Mouse (Mus musculus): Measurements from ENCODE around the gene Grhpr.
"Not testable (repeated sequence)": the region's sequence is repeated elsewhere in the genome, so short reads cannot be mapped to it uniquely, and the experiment has no call there.

The Grhpr gene

DNA sequence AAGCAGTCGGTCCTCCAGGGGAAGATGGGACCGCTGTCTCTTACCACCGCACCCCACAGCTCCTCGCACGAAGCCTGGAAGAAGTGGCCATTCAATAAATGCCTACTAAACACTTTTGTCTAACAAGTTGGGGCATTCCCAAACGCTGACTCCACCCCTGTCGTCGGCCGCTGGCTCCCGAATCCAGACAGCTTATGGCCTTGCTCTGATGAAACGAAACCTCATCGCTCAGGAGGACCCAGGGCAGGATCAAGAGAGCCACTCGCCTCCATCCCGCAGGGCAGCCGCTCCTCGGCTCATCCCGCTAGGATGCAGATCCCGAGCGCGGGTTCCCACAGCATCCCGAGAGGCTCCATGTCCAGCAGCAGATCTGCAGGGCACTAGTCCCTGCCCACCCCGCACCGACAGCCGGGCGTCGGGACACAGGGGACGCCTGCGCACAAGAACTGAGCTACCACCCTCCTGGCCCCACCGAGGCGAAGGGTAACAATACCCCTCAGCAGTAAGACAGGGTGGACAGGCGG is 30.4 kb downstream of the Grhpr start:
- in situ Hi-C loops (cut with MboI; ENCODE audit: unreplicated experiment in 2 of 2) = loop anchor here (5.0 to 25.0 kb wide), 4 partner anchors 39 to 1126 kb away; partner anchors contain the start of genes Ncbp1 (in 2 of the 2) and Tstd2 (in 2 of the 2)

DNA sequence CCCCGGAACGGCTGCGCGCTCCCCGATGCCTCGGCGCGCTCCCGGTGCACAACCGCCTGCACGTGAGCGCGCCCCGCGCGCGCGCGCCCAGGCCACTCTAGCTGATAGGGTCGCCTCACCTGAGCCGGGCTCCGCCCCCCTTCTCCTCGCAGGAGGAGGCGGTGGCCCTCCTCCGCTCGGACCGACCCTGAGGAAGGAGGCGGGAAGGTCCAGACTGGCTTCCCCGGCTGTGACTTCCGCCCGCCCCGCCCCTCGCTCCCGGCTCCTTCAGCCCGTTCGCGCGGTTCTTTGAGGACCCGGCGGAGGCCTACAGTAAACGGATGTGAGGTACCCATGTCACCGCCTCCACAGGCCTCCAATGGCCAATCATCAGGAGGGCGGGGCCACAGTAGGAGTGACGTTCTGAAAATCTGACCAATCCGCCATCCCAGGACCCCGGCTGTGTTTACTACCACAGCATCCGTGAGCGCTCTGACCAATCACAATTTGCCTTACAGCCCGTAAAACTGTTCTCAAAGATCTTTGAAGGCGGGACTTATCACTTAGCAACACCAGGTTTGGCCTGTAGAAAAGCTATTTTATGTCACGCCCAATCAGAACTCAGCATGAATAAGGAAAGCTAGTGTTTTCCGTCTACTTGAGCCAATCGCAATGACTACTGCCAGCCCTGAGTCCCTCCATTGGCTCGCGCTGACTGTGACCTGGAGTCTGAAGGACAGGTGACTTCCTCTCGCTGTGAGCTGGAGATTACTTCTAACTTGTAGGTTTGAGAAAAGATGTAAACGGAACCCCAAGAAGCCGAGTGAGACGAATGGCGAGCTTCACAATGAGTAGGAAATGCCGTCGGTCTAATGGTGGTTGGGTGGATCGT is 31.1 kb downstream of the Grhpr start, which contains the start of gene Zbtb5:
Zbtb5 (minus strand) TSS at position 308 of the 871 bp plus-strand sequence.
- in situ Hi-C loops (cut with MboI; ENCODE audit: unreplicated experiment in 2 of 2) = loop anchor here (5.0 to 25.0 kb wide), 4 partner anchors 40 to 1125 kb away; partner anchors contain the start of genes Ncbp1 (in 2 of the 2) and Tstd2 (in 2 of the 2)

DNA sequence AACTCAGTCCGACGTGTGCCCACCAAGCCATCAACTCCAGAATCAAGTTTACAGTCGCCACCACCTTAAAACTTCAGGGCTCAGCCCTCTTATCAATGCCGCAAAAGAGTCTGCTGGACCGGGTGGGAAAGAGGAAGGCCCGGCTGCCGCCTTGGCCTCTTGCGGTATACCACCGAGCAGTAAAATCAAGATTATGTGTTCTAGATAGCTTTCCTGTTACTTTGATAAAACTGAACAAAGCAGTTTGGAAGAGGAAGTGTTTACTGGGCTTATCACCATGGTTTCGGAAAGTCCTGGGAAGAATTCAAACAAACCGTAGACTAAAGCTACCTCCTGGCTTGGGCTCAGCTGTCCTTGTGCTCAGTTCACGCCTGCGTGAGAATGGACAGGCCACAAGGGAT is 31.8 kb downstream of the Grhpr start:
- in situ Hi-C loops (cut with MboI; ENCODE audit: unreplicated experiment in 2 of 2) = loop anchor here (5.0 to 25.0 kb wide), 4 partner anchors 41 to 1124 kb away; partner anchors contain the start of genes Ncbp1 (in 2 of the 2) and Tstd2 (in 2 of the 2)

DNA sequence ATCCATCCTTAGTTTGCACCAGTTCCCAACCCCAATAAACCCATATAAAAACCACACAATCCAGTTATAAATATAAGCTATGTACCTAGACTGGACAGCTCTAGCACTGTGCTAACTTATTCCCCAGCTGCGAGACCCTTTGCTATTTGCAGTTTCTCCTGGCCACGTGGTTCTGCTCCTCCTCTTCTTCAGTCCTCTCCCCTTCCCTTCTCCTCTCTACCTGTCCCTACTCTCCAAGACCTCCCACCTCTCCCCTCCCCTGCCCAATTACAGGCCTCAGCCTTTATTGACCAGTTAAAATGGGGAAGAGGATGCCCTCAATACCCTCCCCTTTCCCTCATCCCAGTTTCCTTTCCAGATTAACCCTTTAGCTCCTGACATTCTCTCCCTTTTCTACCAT is 32.3 kb downstream of the Grhpr start:
- in situ Hi-C loops (cut with MboI; ENCODE audit: unreplicated experiment in 2 of 2) = loop anchor here (5.0 to 25.0 kb wide), 4 partner anchors 41 to 1124 kb away; partner anchors contain the start of genes Ncbp1 (in 2 of the 2) and Tstd2 (in 2 of the 2)

DNA sequence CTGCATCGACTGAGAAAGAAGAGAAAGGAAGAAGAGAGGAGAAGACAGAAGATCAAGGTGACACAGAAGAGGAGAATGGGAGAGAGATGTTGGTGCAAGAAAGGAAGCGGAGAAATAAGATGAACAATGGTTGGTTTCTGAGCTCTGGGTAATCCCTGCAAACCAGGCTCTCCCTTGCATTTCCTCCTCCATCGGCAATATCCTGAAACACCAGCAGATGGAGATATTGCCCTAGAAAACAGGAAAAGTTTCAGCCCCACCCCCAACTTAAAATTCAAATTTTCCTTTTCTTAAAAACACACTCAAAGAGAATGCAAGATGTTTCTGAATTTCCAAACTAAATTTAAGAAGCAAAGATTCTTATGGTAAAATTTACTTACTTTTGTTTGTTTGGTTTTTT is 34.4 kb downstream of the Grhpr start:
- in situ Hi-C loops (cut with MboI; ENCODE audit: unreplicated experiment in 2 of 2) = loop anchor here (5.0 to 25.0 kb wide), 5 partner anchors 72 to 1122 kb away; partner anchors contain the start of genes Ncbp1 (in 2 of the 2) and Tstd2 (in 2 of the 2)

DNA sequence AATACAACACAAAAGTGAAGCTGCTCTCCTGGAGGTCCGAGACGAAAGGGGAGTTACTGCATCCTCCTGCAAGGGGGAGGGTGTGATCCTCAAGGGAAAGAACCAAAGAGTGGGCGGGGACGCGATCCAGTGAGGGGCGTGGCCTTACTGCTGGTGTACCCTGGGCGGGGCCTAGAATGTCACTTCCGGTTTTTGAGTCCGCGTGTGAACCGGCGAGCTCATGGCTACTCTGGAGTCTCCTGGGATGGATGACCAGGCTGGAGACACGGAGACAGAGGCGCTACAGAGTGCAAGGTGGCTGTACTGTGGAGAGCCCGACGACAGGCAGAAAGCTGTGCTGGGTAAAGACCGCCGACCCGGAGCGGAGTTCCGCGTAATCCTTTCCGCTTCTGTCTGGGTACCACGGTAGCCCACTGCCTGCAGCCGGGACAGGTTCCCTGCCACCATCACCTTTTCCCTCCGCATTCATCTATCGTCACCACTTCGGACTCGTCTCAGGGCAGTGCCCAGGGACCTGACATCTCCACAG is 37.3 kb downstream of the Grhpr start, which contains the start of gene Polr1e:
Polr1e (plus strand) TSS at position 132 of the 529 bp plus-strand sequence.
- in situ Hi-C loops (cut with MboI; ENCODE audit: unreplicated experiment in 2 of 2) = loop anchor here (5.0 to 25.0 kb wide), 5 partner anchors 69 to 1119 kb away; partner anchors contain the start of genes Ncbp1 (in 2 of the 2) and Tstd2 (in 2 of the 2)

DNA sequence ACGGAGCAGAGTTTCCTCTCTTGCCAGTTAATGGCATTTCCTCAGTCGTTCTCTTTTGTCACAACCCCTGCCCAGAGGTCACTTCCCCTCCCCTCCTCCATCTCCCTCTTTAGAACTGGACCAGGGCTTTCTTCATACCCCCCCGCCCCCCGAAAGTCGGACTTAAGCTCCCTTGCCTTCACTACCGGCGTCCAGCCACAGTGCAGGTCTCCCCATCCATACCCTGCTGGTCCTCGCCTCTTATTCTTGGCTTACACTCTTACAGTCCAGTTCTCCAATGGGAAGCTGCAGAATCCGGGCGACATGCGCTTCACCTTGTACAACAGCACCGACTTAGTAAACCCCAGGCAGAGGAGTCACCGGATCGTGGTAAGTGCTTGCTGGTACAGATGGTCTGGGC is 37.8 kb downstream of the Grhpr start:
- in situ Hi-C loops (cut with MboI; ENCODE audit: unreplicated experiment in 2 of 2) = loop anchor here (5.0 to 25.0 kb wide), 5 partner anchors 68 to 1118 kb away; partner anchors contain the start of genes Ncbp1 (in 2 of the 2) and Tstd2 (in 2 of the 2)

DNA sequence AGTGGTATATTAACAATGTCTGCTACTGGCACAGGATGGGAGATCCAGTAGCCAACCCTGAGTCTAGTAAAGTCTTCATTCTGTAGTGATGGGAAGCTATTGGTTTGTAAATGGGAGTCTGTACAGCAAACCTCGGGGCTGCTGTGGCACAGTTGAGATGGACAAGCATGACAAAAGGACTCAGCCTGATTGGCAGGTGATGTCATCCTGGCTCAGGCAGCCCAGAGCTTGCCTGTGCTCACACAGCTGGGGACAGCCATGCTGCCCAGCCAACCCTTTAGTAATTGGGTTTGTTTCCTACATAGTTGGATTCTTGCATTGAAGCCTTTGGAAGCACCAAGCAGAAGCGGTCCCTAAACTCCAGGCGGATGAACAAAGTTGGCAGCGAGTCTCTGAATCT is 45.3 kb downstream of the Grhpr start:
- in situ Hi-C loops (cut with MboI; ENCODE audit: unreplicated experiment in 2 of 2) = no loop called here

DNA sequence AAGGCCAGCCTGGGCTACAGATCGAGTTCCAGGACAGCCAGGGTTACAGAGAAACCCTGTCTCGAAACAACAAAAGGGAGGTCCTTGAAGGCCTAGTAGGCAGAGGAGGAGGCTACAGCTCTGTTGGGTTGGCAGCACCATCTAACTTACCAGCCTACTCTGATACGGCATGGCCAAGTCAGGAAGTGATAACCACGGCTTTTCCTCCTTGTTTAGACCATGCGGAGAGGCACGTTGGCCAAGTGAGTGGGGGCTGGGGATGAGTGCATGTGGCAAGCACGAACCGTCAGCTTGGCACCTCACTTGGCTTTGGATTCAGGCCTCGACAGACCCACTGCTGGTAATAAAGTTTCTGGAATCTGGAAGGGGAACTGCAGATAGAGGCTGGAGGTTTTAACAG is 51.4 kb downstream of the Grhpr start:
- in situ Hi-C loops (cut with MboI; ENCODE audit: unreplicated experiment in 2 of 2) = no loop called here

DNA sequence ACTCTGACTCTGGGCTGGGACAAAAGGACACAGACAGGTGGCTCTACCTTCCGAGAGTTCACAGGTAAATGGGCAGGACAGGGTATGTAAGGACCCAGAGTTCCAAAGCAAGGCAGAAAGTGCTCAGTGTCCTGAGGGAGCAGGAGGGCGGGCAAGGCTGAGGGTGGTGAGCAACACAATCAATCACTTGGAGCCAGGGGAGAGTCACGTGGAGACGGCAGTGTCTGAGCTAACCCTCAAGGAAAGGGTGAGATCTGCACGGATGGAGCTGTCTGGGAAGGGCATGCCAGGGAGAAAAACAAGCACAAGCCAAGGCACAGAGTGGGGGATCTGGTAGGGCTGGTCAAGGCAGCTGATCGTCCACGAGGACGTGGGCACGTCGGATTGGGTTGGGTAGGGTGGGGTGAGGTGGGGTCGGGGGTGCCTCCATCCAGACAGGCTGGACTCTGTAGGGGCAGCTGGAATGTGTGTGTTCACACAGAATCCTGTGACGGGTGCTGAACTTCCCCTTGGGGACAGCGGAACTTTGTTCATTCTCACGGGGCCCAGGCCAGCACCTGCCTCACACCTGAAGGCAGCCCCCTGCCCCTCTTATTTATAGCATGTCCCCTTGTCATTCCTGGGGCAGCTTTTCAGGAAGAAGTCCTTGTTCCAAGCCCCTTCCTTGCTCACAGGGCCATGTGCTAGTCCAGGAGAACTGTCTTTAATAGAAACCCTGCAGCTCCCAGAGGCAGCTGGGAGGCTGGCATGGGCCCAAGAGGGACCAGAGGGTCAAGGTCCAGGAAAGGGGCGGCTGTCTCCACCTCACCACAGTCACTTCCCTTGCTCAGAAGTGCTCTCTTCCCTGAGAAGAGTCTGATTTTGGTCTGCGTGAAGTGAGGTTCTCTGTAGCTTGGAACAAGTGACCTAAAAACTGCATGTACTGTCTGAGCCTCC is 53.8 kb downstream of the Grhpr start:
- in situ Hi-C loops (cut with MboI; ENCODE audit: unreplicated experiment in 2 of 2) = no loop called here

DNA sequence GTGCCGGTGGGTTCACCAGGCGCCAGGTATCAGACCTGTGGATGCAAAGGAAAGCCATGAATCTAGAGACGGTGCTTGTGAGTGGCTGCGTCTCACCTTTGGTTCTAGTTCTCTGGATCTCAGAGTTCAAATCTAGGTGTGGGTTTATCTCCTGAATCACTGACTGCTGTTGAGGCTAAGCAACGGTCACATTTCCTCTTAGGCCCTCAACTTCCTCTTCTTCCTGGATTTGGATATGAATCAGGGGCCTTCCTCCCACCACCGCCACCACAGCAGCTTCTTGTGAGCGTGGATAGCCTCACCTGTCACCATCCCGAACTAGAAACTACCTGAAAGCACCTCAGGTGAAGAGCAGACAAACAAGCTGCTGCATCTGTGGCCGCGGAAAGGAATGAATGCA is 54.9 kb downstream of the Grhpr start:
- in situ Hi-C loops (cut with MboI; ENCODE audit: unreplicated experiment in 2 of 2) = no loop called here

DNA sequence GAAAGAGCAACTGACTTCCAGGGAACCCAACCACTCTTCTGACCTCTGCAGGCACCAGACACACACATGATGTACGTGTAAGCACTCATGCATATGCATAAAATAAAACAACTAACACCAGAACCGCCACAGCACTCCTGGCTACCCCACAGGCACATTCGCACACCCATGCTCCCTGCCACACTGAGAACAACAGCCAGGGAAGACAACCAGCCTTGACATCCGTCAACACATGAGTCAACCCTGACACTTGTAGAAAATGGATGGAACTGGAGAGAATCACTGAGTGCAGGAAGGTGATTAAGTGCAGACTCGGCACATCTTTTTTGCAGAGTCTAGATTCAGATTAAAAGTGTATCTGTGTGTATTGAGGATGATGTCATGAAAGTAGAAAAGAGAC is 55.4 kb downstream of the Grhpr start:
- in situ Hi-C loops (cut with MboI; ENCODE audit: unreplicated experiment in 2 of 2) = no loop called here

DNA sequence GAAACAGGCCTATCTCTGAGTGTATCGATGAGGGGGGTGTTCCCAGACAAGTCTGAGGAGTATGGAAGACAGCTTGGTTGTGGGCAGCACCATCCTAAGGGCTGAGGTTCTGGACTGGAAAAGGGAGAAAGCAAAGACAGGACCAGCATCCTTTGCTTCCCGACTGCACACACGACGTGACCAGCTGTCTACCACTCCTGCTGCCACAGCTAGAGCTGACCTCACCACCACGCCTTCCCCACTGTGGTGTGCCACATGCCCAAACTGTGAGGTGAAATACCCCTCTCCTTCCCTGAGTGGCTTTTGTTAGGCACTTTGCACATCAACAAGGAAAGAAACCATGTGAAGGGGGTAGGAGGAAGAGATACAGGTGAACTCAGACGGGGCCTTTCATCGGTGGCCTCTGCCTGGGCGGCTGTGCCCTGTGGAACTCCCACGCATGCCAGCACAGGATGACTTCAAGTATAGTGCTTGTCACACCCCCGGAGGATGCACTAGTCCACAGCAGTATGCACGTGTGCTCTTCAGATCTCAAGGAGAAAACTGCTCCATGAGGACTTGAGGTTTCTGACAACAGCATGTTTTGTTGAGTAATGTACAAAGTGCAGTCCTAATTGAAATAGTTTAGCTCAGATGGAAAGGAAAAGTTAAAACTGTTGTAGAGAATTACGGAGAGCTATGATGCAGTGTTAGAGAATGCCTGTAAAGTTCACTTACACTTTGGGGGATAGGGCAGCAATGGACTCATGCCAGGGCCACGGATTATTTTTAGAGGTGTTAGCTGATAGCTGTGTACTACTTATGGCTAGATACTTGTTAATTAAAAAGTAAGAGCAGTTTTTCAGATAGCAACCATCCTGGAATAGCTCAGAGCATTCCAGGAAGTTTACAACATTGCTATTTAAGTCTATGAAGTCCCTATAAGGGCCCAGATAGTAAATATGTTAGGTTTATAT is 56.5 kb downstream of the Grhpr start:
- in situ Hi-C loops (cut with MboI; ENCODE audit: unreplicated experiment in 2 of 2) = no loop called here

DNA sequence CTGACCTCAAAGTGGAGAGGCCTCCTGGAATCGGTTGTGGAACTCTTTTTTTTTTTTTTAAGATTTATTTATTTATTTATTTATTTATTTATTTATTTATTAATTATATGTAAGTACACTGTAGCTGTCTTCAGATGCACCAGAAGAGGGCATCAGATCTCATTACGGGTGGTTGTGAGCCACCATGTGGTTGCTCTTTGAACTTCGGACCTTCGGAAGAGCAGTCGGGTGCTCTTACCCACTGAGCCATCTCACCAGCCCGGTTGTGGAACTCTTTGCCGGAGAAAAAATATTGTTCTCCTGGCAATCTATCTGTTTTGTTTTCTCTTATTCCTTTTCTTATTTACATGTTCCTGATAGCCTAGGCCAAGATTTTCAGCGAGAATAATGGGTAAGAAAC is 57.7 kb downstream of the Grhpr start:
- in situ Hi-C loops (cut with MboI; ENCODE audit: unreplicated experiment in 2 of 2) = not testable (repeated sequence)

DNA sequence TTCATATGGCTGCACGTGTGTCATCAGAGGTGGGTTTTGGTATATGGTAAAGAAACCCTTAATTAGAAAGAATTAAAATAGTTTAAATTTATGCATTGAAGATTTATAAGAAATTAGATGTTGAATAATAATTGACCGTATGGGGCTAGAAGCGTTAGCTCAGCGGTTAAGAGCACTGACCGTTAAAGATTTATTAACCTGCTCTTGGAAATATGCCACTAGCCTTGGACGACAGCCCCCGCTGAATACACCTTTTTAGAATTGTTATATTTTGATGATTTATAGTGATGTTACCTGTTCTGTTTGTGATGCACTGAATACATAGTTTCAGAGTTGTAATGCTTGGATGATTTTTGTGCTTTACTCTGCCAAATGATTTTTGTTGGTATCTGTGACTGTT is 58.4 kb downstream of the Grhpr start:
- in situ Hi-C loops (cut with MboI; ENCODE audit: unreplicated experiment in 2 of 2) = not testable (repeated sequence)

Data from v-Abl transformed pro-B cells (cell line).